Mouse (Mus musculus): ENCODE results near the gene Armh1.

DNA sequence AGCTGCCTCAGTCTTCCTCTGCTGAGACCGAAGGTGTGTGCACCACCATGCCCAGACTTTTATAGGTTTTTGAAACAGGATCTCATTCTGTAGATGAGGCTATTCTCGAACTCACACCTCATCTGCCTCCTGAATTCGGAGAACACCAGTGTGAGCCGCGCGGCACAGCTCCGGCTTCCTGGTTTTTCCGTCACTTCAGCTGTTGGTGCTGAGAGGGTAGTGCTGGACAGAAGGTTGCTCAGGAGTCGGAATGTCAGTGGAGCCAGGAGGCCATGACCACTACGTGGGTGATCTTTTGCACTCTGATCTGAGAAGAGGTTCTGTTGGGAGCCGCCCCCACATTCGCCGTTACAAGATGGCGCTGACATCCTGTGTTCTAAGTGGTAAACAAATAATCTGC, 60.1 kb downstream of the Armh1 start:
- no peak for TF ChIP-seq CTCF (conservative IDR thresholded peaks at IDR 0.05; ENCODE audit: low read length)
- no peak for TF ChIP-seq NANOG (IDR thresholded peaks at IDR 0.05; ENCODE audit: borderline replicate concordance, low read length)

Data from E14TG2a.4 (cell line).